Mouse (Mus musculus) neural tube, embryonic 12.5 days (tissue): ENCODE data around the gene Memo1. TPM values are rescaled to one million over a fixed set of nuclear protein-coding genes. Genes with fewer than 3 reads are reported as not detected.

ENCODE experiments used
- ATAC-seq: fragments of 200-750 bp; cut with Nextera tagmentation; 2 replicates; pipeline ENCODE4 v1.8.0; 2017; ENCODE audit warnings: low read depth, mild to moderate bottlenecking, moderate TSS enrichment, moderate library complexity; ENCODE audit not compliant: low FRiP score
- H3K27ac ChIP-seq: fragments of 300-500 bp; sonication (generic); 2 replicates; pipeline ENCODE4 v1.5.1; 2016
- H3K27me3 ChIP-seq: fragments of 300-500 bp; sonication (generic); replicated peaks from 2 replicates; pipeline ENCODE4 v1.6.1; 2016; ENCODE audit warnings: mild to moderate bottlenecking
- H3K36me3 ChIP-seq: fragments of 300-500 bp; sonication (generic); 2 replicates; pipeline ENCODE4 v1.6.1; 2016; ENCODE audit warnings: mild to moderate bottlenecking
- H3K4me1 ChIP-seq: fragments of 300-500 bp; sonication (generic); 2 replicates; pipeline ENCODE4 v1.6.1; 2016
- H3K4me2 ChIP-seq: fragments of 300-500 bp; sonication (generic); replicated peaks from 2 replicates; pipeline ENCODE4 v1.6.1; 2016; ENCODE audit warnings: mild to moderate bottlenecking
- H3K4me3 ChIP-seq: fragments of 300-500 bp; sonication (generic); 2 replicates; pipeline ENCODE4 v1.5.1; 2016
- H3K9ac ChIP-seq: fragments of 300-500 bp; sonication (generic); 2 replicates; pipeline ENCODE4 v1.6.1; 2016; ENCODE audit warnings: mild to moderate bottlenecking
- H3K9me3 ChIP-seq: fragments of 300-500 bp; sonication (generic); 2 replicates; pipeline ENCODE4 v1.6.1; 2016; ENCODE audit warnings: mild to moderate bottlenecking
- WGBS: fragments of 180-500 bp; shearing (Covaris S2); methylation state at CpG from one replicate; pipeline ENCODE4 v1.1.7; 2016; 5-methylcytosine and 5-hydroxymethylcytosine counted together
- polyA plus RNA-seq: library from polyadenylated mRNA; unstranded; fragments of >200 nt; fragmentation: Nextera tagmentation; extraction: Ambion mirVana; gene quantifications from 2 replicates; pipeline ENCODE4 v1.2.1, GENCODE M21; 2016

Gene Memo1
- polyA plus RNA-seq, 1 experiment from 2014 or later, result 73.7 TPM

DNA sequence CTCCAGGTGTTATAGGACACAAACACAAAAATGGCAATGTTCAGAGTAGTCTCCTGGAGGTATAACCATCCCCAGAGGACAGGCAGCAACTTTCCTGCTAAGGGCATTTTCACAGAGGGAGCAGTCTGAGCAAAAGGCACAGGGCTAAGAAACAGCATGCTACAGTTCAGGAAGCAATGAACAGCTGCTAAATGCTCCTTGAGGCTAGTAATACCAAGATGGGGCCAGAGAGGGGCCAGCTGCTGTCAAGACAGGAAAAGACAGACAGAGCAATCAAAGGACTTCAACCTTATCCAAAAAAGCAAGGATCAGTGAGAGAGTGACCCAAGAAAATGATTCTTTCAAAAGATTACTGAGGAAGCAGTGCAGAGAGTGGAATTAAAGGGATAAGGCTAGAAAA, 4.5 kb downstream of the Memo1 start:
- Histone ChIP-seq H3K27ac (no peak overlapping the region), H3K9ac (no peak overlapping the region), H3K4me1 (peaks cover 18% of the 10 kb centered on the region), H3K4me2 (no peak overlapping the region), H3K27me3 (no peaks in the 10 kb centered on the region), H3K9me3 (no peaks in the 10 kb centered on the region; the same call in 1 of the 2 replicates), H3K4me3 (no peak overlapping the region), H3K36me3 (no peaks in the 10 kb centered on the region)
- no peak for ATAC-seq

DNA sequence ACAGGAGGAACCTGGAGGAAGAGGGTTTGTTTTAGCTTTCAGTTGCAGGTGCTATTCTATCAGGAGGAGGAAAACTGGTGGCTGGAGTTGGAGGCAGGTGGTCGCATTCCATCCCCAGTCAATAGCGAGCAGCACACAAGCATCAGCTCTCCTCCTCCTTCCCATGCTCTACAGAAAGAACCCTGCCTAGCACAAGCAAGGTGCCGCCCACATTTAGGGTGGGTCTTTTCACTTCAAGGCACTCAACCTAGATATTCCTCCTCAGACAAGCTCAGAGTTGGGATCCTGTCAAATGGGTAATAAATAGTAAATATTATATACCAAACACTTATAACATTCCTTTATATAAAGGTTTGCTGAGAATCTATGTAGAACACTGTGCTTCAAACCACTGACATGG, 5.1 kb downstream of the Memo1 start:
- Histone ChIP-seq H3K4me3 (no peak overlapping the region), H3K9ac (no peak overlapping the region), H3K27me3 (no peaks in the 10 kb centered on the region), H3K9me3 (no peaks in the 10 kb centered on the region; the same call in 1 of the 2 replicates), H3K4me1 (peaks cover 18% of the 10 kb centered on the region), H3K27ac (no peak overlapping the region), H3K4me2 (no peak overlapping the region), H3K36me3 (no peaks in the 10 kb centered on the region)
- ATAC-seq, result no peak
- 74% methylated on average over 3 of the region's 3 CpGs for WGBS

DNA sequence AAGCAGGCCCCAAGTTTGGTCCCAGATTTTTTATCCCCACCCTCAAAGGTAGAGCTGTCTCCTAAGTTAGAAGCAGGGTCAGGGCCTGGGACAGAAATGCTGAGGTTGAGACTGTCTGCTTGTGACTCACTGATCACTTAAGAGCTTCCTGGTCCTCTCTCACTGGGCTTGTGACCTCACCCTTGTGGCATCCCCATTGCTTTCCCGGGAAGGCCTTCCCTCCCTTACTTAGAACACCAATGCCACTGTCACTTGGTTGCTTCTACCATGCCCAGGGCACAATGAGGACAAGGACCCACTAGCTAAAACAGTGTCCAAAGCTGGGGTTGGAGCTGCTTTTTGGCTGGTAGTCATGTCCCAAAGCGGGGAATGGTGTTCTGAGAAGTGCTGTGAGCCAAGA, 6.7 kb downstream of the Memo1 start:
- Histone ChIP-seq H3K4me1 (peaks cover 18% of the 10 kb centered on the region), H3K4me2 (no peak overlapping the region), H3K4me3 (no peak overlapping the region), H3K36me3 (no peaks in the 10 kb centered on the region), H3K27me3 (no peaks in the 10 kb centered on the region), H3K9me3 (no peaks in the 10 kb centered on the region; the same call in 1 of the 2 replicates), H3K27ac (no peak overlapping the region), H3K9ac (no peak overlapping the region)
- ATAC-seq, result no peak
- 100% methylated on average over 2 of the region's 2 CpGs for WGBS

DNA sequence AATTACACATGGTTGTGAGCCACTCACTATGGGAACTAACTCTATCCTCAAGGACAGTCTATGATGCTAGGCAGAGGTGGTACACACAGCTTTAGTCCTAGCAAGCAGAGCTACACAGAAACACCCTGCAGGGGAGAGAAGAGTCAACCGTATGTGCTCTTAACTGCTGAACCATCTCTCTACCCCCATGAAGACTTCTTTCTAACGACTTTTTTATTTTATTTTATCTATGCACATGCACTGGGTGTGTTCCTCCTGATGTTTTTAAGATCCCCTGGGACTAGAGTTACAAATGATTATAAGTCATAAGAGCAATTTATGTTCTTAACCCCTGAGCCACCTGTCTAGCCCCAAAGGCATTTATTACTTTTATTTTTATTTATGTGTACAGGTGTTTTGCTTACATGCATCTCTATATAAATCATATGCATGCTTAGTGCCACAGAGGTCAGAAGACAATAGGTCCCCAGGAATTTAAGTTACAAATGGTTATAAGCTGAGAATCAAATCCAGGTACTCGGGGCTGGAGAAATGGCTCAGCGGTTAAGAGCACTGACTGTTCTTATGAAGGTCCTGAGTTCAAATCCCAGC, 9.1 kb downstream of the Memo1 start:
- H3K27me3 ChIP-seq, result no peaks in the 10 kb centered on the region
- ATAC-seq, result no peak
- no peak overlapping the region for H3K4me2 ChIP-seq
- H3K27ac ChIP-seq, result no peak overlapping the region
- H3K4me1 ChIP-seq, result peaks cover 6% of the 10 kb centered on the region
- no peaks in the 10 kb centered on the region; the same call in 1 of the 2 replicates for H3K9me3 ChIP-seq
- WGBS, result 86% methylated on average over 4 of the region's 4 CpGs
- no peak overlapping the region for H3K9ac ChIP-seq
- no peaks in the 10 kb centered on the region for H3K36me3 ChIP-seq
- H3K4me3 ChIP-seq, result no peak overlapping the region

DNA sequence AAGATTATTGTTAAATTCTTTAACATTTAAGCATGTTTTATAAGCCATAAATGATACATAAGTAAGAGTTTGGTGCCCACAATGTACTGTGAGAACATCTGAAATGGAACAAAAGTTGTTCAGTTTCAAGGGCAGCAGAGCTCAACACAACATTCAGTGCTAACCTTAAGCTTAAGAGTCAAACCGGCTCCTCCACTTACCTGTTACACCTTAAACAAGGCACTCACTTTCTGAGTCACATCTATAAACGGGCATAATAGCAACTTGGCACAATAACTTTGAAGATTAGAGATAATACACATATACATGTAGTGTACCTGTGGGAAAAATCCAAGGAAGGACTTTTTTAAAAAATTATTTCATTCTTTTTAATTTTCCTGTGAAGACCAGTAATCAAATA, 9.6 kb downstream of the Memo1 start:
- Histone ChIP-seq H3K4me3 (no peak overlapping the region), H3K36me3 (no peaks in the 10 kb centered on the region), H3K27me3 (no peaks in the 10 kb centered on the region), H3K27ac (no peak overlapping the region), H3K4me2 (no peak overlapping the region), H3K4me1 (peaks cover under 1% of the 10 kb centered on the region), H3K9ac (no peak overlapping the region), H3K9me3 (no peaks in the 10 kb centered on the region; the same call in 1 of the 2 replicates)
- ATAC-seq, result no peak
- whole genome bisulfite sequencing, result 88% methylated on average over 2 of the region's 2 CpGs

DNA sequence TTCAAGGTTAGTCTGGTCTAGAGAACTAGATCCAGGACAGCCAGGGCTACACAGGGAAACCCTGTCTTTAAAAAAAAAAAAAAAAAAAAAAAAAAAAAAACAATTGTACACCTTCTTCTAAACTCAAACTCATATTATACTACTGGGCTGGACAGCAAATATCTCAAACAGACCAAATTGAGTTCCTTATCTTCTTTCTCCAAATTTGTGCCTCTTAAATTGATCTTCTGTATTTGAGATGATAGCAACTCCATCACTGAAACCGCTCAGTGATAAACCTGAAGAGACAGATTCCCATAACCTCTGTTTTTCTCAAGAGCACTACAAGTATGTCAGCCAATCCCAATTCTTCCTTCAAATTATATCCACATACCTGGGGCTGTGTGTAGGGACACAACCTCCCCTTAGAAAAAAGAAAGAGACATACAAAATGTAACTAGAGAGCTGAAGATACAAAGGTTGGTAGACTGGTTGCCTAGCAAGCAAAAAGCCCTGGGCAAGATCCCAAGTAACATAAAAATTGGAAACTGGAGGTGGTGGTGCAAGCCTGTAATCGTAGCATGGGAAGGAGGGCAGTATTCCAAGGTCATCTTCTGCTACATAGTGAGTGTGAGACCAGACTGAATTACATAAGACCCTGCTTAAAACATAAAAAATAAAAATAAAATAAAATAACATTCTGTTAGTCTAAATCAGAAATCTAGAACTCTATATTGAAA, 10.8 kb downstream of the Memo1 start:
- Histone ChIP-seq H3K36me3 (no peaks in the 10 kb centered on the region), H3K9me3 (no peaks in the 10 kb centered on the region; the same call in 1 of the 2 replicates), H3K27me3 (no peaks in the 10 kb centered on the region), H3K4me3 (no peak overlapping the region), H3K27ac (no peak overlapping the region), H3K4me1 (no peaks in the 10 kb centered on the region), H3K9ac (no peak overlapping the region), H3K4me2 (no peak overlapping the region)
- ATAC-seq, result no peak
- WGBS, result 95% methylated on average over 2 of the region's 2 CpGs

DNA sequence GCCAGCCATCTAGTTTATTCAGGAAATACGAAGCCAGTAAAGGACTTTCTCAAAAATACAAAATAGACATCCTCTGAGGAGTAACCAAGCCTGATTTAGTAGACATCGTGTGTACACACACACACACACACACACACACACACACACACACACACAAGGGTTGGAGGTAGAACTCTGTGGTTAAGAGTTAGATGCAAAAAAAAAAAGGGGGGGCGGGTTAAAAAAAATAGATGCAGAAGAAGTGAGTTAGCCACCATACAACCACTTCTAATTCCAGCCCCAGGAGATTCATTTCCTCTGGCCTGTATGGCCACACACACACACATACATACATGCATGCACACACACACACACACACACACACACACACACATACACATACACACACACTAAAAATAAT, 13.3 kb downstream of the Memo1 start:
- Histone ChIP-seq H3K4me2 (no peak overlapping the region), H3K4me1 (no peaks in the 10 kb centered on the region), H3K27me3 (no peaks in the 10 kb centered on the region), H3K4me3 (no peak overlapping the region), H3K9me3 (no peaks in the 10 kb centered on the region), H3K27ac (no peak overlapping the region), H3K9ac (no peak overlapping the region), H3K36me3 (no peaks in the 10 kb centered on the region)
- 98% methylated on average over 3 of the region's 3 CpGs for WGBS
- ATAC-seq, result no peak

DNA sequence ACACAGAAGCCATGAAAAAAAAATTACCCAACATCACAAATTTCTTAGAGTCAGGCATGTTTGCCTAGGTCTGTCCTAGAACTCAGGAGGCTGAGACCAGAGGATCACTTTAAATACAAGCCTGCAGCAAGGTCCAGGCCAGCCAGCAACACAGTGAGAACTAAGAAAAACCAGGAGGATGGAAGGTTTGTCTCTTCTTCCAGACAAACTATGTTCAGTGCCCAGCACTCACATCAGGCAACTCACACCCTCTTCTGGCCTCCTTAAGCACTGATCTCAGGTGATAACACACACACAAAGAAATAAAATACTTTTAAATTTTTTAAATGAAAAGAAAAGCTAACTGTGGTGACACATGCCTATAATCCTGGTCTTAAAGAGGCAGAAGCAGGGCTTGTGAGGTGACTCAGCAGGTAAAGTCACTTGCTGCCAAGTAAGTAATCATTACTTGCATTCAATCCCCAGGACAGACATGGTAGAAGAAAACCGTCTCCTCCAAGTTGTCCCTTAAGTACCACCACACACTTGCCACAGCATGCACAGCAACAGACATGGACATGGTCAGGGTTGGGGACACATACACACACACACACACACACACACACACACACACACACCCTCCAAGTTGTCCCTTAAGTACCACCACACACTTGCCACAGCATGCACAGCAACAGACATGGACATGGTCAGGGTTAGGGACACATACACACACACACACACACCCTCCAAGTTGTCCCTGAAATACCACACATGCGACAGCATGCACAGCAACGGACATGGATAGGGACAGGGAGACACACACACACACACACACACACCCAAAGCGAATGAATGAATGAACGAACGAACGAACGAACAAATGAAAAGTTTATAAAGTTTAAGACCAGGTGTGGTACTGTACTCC, 16.1 kb downstream of the Memo1 start:
- 95% methylated on average over 8 of the region's 8 CpGs for WGBS
- Histone ChIP-seq H3K4me1 (no peaks in the 10 kb centered on the region), H3K4me3 (no peak overlapping the region), H3K9me3 (no peaks in the 10 kb centered on the region), H3K27me3 (no peaks in the 10 kb centered on the region), H3K9ac (no peak overlapping the region), H3K4me2 (no peak overlapping the region), H3K36me3 (0 out of 2 replicates have a peak, but pooled peaks cover 6% of the 10 kb centered on the region), H3K27ac (no peak overlapping the region)
- ATAC-seq, result no peak

DNA sequence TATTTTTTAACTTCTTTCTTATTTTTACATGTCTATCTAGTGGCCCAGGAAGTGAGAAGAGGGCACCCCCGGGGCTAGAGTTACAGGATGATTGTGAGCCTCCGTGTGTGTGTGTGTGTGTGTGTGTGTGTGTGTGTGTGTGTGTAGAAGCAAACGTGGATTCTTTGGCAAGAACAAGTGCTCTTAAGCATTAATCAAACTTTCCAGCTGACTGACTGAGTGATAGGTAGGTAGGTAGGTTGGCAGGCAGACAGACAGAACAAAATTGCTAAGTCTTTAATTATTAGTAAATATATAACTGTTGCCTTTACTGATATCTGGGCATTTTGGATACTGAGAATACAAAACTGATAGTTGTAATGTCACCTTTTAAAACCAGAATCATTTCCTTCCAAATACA, 20.9 kb downstream of the Memo1 start:
- no peak overlapping the region for H3K4me3 ChIP-seq
- 0 out of 2 replicates have a peak, but pooled peaks cover 6% of the 10 kb centered on the region for H3K36me3 ChIP-seq
- 88% methylated on average over 3 of the region's 3 CpGs for WGBS
- H3K27ac ChIP-seq, result no peak overlapping the region
- no peak for ATAC-seq
- H3K9ac ChIP-seq, result no peak overlapping the region
- no peaks in the 10 kb centered on the region for H3K4me1 ChIP-seq
- no peaks in the 10 kb centered on the region for H3K27me3 ChIP-seq
- no peak overlapping the region for H3K4me2 ChIP-seq
- H3K9me3 ChIP-seq, result no peaks in the 10 kb centered on the region

DNA sequence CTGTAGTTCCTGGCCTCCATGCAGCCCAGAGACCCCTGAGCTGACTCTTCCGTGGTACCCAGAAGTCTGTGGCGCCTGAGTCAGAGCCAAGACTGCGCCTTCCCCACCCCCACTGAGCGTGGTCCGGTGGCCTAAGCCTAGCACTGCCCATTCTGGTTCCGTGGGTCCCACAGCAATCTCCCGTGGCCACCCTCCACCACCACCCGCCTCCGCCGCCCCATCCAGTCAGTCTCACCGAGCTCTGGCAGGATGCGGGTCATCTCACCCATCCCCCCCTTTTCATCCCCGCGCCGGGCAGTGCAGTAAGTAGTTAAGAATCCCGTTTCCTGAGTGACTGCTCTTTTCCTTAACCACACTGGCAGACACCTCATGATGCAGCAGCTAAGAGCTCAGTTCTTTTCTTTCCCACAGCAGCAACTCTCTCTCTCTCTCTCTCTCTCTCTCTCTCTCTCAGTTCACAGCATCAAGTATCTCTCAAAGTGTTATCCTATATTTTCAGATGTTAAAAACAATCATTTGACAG, 22.6 kb downstream of the Memo1 start:
- H3K9ac ChIP-seq, result no peak overlapping the region
- 81% methylated on average over 16 of the region's 16 CpGs for WGBS
- H3K36me3 ChIP-seq, result 0 out of 2 replicates have a peak, but pooled peaks cover 6% of the 10 kb centered on the region
- H3K4me3 ChIP-seq, result no peak overlapping the region
- no peak for ATAC-seq
- H3K4me1 ChIP-seq, result no peaks in the 10 kb centered on the region
- no peak overlapping the region for H3K27ac ChIP-seq
- no peaks in the 10 kb centered on the region for H3K9me3 ChIP-seq
- H3K4me2 ChIP-seq, result no peak overlapping the region
- H3K27me3 ChIP-seq, result no peaks in the 10 kb centered on the region

DNA sequence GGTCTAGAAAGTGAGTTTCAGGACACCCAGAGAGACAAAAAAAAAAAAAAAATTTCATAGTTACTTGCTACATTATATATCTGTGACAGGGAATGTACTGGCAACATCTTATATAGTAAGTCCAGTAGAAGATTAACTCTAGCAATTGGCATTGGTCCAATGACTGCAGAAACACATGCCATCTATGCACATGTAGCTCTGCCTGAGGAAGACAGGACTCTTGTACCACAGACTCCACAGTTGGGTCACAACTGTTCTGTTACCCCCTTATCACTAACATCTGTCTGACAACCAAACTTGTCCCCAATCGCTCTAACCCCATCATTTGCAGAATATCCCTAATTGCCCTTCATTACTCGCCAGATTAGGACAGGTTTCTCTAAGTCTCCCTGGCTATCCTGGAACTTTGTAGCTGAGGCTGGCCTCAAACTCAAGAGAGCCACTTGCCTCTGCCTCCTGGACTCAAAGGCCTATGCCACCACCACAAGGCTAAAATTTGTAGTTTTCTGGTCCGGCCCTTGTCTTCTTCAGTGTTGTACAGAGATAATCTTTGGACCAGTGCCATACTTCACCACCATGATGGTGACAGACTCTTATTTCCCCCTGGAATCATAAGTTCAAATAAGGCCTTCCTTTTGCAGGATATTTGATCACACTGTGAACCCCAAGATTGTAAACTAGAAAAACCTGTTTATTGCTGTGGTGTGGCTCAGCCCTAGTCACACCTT, 23.6 kb downstream of the Memo1 start:
- H3K4me2 ChIP-seq, result no peak overlapping the region
- no peaks in the 10 kb centered on the region for H3K27me3 ChIP-seq
- H3K9ac ChIP-seq, result no peak overlapping the region
- 0 out of 2 replicates have a peak, but pooled peaks cover 6% of the 10 kb centered on the region for H3K36me3 ChIP-seq
- no peaks in the 10 kb centered on the region for H3K9me3 ChIP-seq
- WGBS, result 94% methylated on average over 3 of the region's 3 CpGs
- H3K27ac ChIP-seq, result no peak overlapping the region
- H3K4me3 ChIP-seq, result no peak overlapping the region
- no peak for ATAC-seq
- no peaks in the 10 kb centered on the region for H3K4me1 ChIP-seq
